Mouse (Mus musculus): ENCODE data around the gene Ptpn6.
"Not testable (repeated sequence)": the region's sequence is repeated elsewhere in the genome, so short reads cannot be mapped to it uniquely, and the experiment has no call there.

Ptpn6 gene

DNA sequence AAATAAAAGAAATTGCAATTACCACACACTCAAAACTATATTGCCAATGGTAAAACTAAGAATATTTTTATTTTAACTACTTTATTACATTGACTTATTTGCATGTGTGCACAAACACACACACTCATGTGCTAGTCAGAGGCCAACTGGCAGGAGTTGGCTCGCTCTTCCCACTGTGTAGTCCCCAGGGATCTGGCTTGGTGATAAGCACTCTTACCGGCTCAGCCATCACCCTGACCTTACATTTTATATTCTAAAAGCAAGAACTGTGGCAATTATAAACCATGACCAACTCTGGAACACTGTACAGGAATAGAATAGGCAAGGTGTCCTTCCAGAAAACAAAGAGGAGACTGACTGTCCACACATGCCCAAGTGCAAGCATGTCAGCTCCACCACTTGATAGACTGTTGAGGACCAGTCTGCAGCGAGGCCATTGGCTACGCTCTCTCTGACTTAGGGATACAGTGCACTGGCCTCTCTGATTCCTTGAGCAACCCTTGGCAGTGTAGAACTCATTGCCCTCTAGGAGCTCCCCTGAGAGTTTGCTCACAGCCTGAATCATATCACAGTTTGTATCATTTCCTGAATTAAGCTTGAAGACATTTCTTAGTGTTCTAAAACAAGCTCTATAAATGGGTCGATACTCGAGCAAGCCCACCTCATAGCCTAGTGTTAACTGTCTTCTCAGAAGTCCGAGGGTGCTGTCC lies 41.9 kb downstream of the Ptpn6 start:
- DNase-seq = no peak

GRCm38 (mm10) chr6:124694166-124694955 lies 44.2 kb downstream of the Ptpn6 start:
- DNase-seq = peak; percentile 77 to 79

DNA sequence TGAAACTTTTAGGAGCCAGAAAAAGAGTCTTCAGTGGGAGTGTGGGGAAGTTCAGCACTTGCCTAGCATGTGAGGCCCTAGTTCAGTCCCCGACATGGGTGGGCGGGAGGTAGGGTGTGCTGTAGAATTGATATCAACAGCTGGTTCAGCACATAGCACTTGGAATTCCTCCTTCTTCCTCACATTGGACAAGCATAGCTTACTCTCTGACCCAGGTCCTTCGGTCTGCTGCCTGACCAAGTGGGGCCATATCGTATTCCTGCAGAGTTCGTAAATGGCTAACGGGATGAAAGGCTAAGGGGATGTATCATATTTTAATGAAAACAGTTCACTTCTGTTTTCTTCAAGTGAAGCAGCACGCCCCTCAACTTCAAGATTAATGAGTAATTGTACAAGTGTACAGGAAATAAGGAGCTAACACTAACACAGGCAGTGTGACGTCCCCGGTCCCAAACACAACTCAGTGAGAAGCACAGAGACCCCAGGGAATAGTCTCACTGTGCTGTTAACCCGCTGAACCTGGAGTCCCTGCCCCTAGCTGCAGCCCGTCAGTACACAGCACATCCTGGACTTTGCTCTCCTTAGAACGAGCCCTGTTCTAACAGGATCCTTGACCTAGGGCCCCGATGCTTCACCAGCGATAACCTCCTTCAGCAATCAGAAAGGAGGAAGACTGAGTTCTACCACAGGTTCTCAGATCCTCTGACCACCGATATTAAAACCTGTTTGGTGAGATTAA lies 45.1 kb downstream of the Ptpn6 start:
- DNase-seq = no peak

- DNase-seq = no peak
These were observed 48.0 kb downstream of the Ptpn6 start for GRCm38 (mm10) chr6:124690517-124690916.

DNA sequence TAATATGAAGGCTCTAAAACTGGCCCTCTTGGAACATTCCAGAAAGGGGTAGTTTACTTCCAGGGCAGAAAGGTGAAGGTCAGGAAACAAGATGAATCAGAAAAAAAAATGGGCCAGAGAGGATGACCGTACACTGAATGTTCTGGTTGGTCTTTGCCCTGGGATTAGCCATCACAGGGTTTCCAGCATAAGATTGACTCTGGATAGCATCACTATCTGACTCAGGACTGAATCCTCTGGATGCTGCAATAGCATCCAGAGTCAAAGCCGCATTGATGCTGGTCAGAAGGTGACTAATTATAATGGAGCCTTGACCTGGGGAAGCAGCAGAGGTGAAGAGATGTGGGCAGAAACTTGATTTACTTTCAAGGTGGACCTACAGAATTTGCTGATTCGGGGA lies 49.5 kb downstream of the Ptpn6 start:
- DNase-seq = no peak

- DNase-seq = no peak
These were observed 50.3 kb downstream of the Ptpn6 start for GRCm38 (mm10) chr6:124688151-124688758.

DNA sequence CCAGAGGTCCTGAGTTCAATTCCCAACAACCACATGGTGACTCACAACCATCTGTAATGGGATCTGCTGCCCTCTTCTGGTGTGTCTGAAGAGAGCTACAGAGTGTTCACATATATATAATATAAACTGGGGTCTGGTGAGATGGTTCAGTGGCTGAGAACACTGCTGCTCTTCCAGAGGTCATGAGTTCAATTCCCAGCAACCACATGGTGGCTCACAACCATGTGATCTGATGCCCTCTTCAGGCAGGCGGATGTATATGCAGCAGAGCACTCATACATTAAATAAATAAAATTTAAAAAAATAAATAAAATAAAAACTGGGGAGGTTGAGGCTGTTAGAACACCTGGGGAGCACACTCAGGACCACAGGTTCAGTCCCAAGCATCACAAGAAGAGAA lies 51.9 kb downstream of the Ptpn6 start:
- not testable (repeated sequence) for DNase-seq

DNA sequence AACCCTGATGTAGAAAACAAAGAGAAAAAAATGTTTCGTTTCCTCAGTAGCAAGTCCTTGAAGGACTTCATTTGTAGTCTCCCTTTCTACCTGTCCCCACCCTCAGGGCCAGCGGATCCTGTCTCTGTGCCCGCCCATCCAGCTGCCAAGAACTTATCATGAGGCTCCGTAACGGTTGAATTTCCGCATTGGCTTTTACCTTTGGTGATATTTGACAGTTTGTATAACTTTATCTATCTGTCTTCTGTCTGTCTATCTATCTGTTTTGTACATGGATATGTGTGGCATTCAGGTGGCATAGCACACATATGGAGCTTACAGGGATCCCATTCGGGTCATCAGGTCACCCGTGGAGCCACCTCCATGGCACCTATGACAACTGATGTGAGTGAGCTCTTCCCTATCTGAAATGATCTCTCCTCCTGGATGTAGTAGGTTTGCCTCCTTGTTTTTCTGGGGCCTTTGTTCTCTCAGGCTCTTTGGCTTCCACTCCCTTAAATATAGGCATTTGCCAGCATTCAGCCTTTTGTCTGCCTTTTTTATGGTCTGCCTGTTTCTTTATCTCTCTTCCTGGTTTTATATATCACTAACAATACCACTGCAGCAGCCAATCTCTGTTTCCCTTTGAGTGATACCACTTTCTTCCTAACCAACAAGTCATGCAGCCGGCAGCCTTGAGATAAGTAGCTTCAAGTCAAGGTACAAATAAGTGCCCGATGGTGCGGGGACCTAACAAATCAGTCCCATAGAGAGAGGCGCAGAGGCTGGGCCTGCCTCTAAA lies 52.7 kb downstream of the Ptpn6 start:
- no peak for DNase-seq

GRCm38 (mm10) chr6:124683591-124684417 lies 54.7 kb downstream of the Ptpn6 start:
- DNase-seq = peak; percentile 55 to 60

DNA sequence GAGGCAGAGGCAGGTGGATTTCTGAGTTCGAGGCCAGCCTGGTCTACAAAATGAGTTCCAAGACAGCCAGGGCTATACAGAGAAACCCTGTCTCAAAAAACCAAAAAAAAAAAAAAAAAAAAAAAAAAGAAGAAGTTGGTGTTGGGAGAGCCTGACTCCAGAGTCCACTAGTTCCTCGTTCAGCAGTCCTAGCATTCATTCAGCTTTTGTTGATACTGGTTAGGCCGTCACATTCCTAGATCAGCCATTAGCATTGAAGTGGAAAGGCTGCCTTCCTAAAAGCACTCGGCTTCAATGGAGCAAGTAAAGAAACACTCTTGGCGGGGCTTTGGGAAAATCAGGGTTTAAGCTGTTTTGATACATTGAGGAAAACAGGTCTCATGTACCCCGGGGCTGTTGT lies 56.2 kb downstream of the Ptpn6 start:
- not testable (repeated sequence) for DNase-seq

GRCm38 (mm10) chr6:124679486-124679885 lies 59.0 kb downstream of the Ptpn6 start:
- no peak for DNase-seq

- DNase-seq = no peak
These were observed 59.7 kb downstream of the Ptpn6 start for GRCm38 (mm10) chr6:124678769-124679168.

DNA sequence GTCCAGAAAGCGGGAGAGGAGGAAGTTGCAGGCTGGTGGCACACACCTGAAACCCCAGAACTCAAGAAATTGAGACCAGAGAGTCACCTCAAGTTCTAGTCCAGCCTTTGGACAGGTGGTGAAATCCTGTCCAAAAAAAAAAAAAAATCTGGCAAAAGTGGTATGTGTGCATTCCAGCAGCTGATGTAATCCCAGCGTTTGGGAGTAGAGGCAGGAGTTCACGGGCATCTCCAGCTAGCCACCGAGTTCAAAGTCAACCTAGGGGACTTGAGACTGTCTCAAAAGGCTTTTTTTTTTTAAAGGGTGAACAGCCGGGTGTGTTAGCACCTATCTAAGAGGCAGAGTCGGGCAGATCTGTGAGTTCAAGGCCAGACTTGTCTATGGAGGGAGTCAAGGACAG lies 62.3 kb downstream of the Ptpn6 start:
- peak in 1 of 2 experiments; percentile 33 for DNase-seq

DNA sequence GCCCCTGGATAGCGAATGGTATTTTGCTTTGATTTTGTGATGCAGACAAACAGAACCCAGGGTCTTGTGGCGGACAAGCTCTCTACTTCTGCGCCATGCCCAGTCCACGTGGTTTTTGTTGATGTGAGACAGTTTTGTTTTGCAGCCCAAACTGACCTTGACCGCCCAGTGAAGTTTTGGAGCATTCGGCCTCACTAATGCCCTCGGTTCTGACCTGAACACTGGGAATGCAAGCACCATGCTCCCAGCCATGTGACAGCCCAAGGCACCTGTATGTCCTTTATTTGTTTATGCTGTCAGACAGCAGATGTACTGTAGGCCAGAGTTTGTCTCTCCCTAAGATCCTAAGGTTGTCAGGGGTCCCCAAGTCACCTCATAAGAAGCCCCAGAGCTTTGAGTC lies 63.9 kb downstream of the Ptpn6 start:
- DNase-seq = no peak

DNA sequence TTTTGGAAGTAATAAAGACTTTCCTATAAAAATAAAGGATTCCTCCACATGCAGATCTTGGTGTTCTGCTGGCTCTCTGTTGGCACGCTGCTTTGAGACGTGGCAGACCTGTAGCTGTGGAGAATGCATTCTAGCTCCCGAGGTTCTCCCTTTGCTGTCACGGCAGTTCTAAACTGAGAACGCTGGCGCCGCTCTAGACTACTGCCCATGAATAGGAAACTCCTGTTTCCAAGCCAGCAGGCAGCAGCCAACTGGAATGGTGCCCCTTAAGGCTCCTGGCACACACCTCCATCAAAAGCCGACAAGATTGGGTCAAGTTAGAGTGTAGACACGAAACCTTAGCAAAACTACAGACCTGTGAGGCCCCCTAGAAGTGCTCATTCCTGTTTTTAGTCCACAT lies 64.9 kb downstream of the Ptpn6 start:
- peak; percentile 79 to 83 for DNase-seq

GRCm38 (mm10) chr6:124672100-124672499 lies 66.4 kb downstream of the Ptpn6 start:
- DNase-seq = no peak

All from cerebellum, postnatal 14 days (tissue).